22 mouse cellular contexts compared by ENCODE assay signal in the genomic region with DNA sequence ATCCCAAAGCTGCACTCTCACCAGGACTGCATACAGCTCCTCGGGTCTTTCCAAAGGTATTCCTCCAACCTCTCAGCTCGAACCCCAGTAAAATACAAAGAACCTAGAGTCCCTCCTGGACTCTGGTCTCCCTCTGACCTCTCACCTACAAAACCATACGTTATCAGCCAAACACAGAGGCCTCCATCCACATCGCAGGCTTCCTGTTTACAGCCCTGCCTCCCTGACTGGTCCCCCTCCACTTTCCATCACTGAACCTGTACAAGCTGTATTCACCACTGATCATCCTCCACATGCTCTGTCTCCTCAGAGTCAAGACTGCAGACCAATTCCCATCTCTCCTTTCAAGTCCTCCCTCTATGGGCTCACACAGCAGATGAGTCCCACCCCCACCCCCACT.
A peak's percentile ranks its signal among the peaks of the same experiment; 100 is the strongest.
DNase-seq lines count a peak whose midpoint lies in the region; ATAC-seq and TF ChIP-seq lines count a peak whose summit lies in the region.
"Had no signal": no experiment of that assay in that cellular context is flagged by ENCODE, and none has a peak within 500 bp of the region (broad histone marks: within the 10 kb centered on the region; RNA-seq: fewer than 3 reads in every experiment).

No protein-coding gene starts in this region.

- H3K9me3 ChIP-seq in hindbrain, embryonic 10.5 days = no peaks in the 10 kb centered on the region
- H3K9me3 ChIP-seq in hindbrain, embryonic 13.5 days = no peaks in the 10 kb centered on the region
- H3K9me3 ChIP-seq in liver, embryonic 12.5 days (replicated peaks) = no peaks in the 10 kb centered on the region
- H3K9me3 ChIP-seq in stomach, postnatal 0 days (ENCODE audit: control insufficient read depth, low read length) = no peaks in the 10 kb centered on the region
- H3K9me3 ChIP-seq: embryonic facial prominence, embryonic 15.5 days; hindbrain, embryonic 12.5 days; neural tube, embryonic 15.5 days had no signal

- no peak overlapping the region for H3K4me3 ChIP-seq in hindbrain, embryonic 10.5 days
- H3K4me3 ChIP-seq in hindbrain, embryonic 13.5 days = no peak overlapping the region
- H3K4me3 ChIP-seq in liver, embryonic 12.5 days = peak overlapping the region; percentile 8; the same call in 1 of the 2 replicates
- no peak overlapping the region for H3K4me3 ChIP-seq in stomach, postnatal 0 days (ENCODE audit: low read depth, low read length)
- no peak overlapping the region for H3K4me3 ChIP-seq in cerebellum, adult 2 months (replicated peaks; ENCODE audit: insufficient read depth, low read depth, low read length)
- H3K4me3 ChIP-seq: embryonic facial prominence, embryonic 15.5 days; hindbrain, embryonic 12.5 days; layer of hippocampus, adult 2 months; left cerebral cortex, adult 2 months; myocyte; neural tube, embryonic 15.5 days had no signal

- ATAC-seq in hindbrain, embryonic 13.5 days (ENCODE audit: low FRiP score) = no peak
- peak; percentile 55 for ATAC-seq in common myeloid progenitor, adult 5-6 weeks (replicated peaks; ENCODE audit: low read depth, poor library complexity, severe bottlenecking)
- peak; percentile 86 for ATAC-seq in liver, embryonic 12.5 days
- 0 out of 2 replicates have a peak, but pooled peaks have one; percentile 11 for ATAC-seq in stomach, postnatal 0 days (ENCODE audit: low FRiP score, low TSS enrichment)
- ATAC-seq: forebrain, embryonic 14.5 days had no signal

- 74% methylated on average over 4 of the region's 4 CpGs for WGBS in hindbrain, embryonic 10.5 days
- WGBS in hindbrain, embryonic 13.5 days = 68% methylated on average over 4 of the region's 4 CpGs
- WGBS in liver, embryonic 12.5 days (ENCODE audit: insufficient replicate concordance) = 10% methylated on average over 4 of the region's 4 CpGs
- 29% methylated on average over 4 of the region's 4 CpGs for WGBS in stomach, postnatal 0 days
- 83% methylated on average over 4 of the region's 4 CpGs for WGBS in cerebellum, adult 2 months

- no peak for TF ChIP-seq EP300 in stomach, postnatal 0 days (optimal IDR thresholded peaks at IDR 0.05)

- H3K27me3 ChIP-seq in hindbrain, embryonic 10.5 days (ENCODE audit: insufficient read depth, poor library complexity, severe bottlenecking) = no peaks in the 10 kb centered on the region
- H3K27me3 ChIP-seq in hindbrain, embryonic 13.5 days = 0 out of 2 replicates have a peak, but pooled peaks cover 3% of the 10 kb centered on the region
- H3K27me3 ChIP-seq in liver, embryonic 12.5 days (replicated peaks) = 0 out of 2 replicates have a peak, but pooled peaks cover 10% of the 10 kb centered on the region
- no peaks in the 10 kb centered on the region for H3K27me3 ChIP-seq in stomach, postnatal 0 days (ENCODE audit: control insufficient read depth, insufficient read depth, low read length)
- H3K27me3 ChIP-seq in cerebellum, adult 2 months (ENCODE audit: control insufficient read depth, insufficient read depth, low read length) = no peaks in the 10 kb centered on the region
- H3K27me3 ChIP-seq: embryonic facial prominence, embryonic 15.5 days; hindbrain, embryonic 12.5 days; neural tube, embryonic 15.5 days had no signal

- no peak overlapping the region for H3K9ac ChIP-seq in hindbrain, embryonic 13.5 days
- peak overlapping the region; percentile 36 for H3K9ac ChIP-seq in liver, embryonic 12.5 days
- no peak overlapping the region for H3K9ac ChIP-seq in stomach, postnatal 0 days (ENCODE audit: low read length)
- H3K9ac ChIP-seq: embryonic facial prominence, embryonic 15.5 days; hindbrain, embryonic 12.5 days; lung, embryonic 14.5 days; neural tube, embryonic 15.5 days had no signal

- no peak for TF ChIP-seq POLR2A in cerebellum, adult 2 months (IDR thresholded peaks at IDR 0.05; ENCODE audit: borderline replicate concordance, insufficient read depth, low read length)

- no peak for TF ChIP-seq CTCF in stomach, postnatal 0 days (IDR thresholded peaks at IDR 0.05; ENCODE audit: low read depth)
- no peak for TF ChIP-seq CTCF in cerebellum, adult 2 months (IDR thresholded peaks at IDR 0.05; ENCODE audit: borderline replicate concordance, insufficient read depth, low read depth, low read length)

- no peak for DNase-seq in hindbrain, embryonic 10.5 days (ENCODE audit: low spot score)
- DNase-seq in stomach, postnatal 0 days (ENCODE audit: low spot score) = peak; percentile 19
- DNase-seq in cerebellum, adult 2 months = no peak
- no peak for DNase-seq in layer of hippocampus, postnatal 10 days (ENCODE audit: low spot score in 2 of 2)
- DNase-seq: adrenal gland, postnatal 10 days; cerebellum, adult 9-11 months; embryo, embryonic 11 days; lung, embryonic 14.5 days; lung, postnatal 4 days; midbrain, embryonic 14.5 days; thymus, postnatal 14 days had no signal

- H3K4me2 ChIP-seq in hindbrain, embryonic 13.5 days = no peak overlapping the region
- peak overlapping the region; percentile 60 for H3K4me2 ChIP-seq in liver, embryonic 12.5 days
- no peak overlapping the region for H3K4me2 ChIP-seq in stomach, postnatal 0 days (replicated peaks; ENCODE audit: low read depth)
- H3K4me2 ChIP-seq: embryonic facial prominence, embryonic 15.5 days; hindbrain, embryonic 12.5 days; lung, embryonic 14.5 days; neural tube, embryonic 15.5 days had no signal

- 0 out of 2 replicates have a peak overlapping the region, but pooled peaks have one; percentile 29 for H3K27ac ChIP-seq in hindbrain, embryonic 10.5 days
- H3K27ac ChIP-seq in hindbrain, embryonic 13.5 days = no peak overlapping the region
- peak overlapping the region; percentile 95 for H3K27ac ChIP-seq in liver, embryonic 12.5 days
- H3K27ac ChIP-seq in stomach, postnatal 0 days (replicated peaks) = no peak overlapping the region
- no peak overlapping the region for H3K27ac ChIP-seq in cerebellum, adult 2 months (ENCODE audit: insufficient read depth, low read length)
- H3K27ac ChIP-seq: embryonic facial prominence, embryonic 15.5 days; hindbrain, embryonic 12.5 days; kidney, postnatal 0 days; layer of hippocampus, adult 2 months; left cerebral cortex, adult 2 months; neural tube, embryonic 15.5 days had no signal

- no peaks in the 10 kb centered on the region for H3K36me3 ChIP-seq in hindbrain, embryonic 10.5 days
- H3K36me3 ChIP-seq in hindbrain, embryonic 13.5 days = no peaks in the 10 kb centered on the region
- H3K36me3 ChIP-seq in liver, embryonic 12.5 days = no peaks in the 10 kb centered on the region
- H3K36me3 ChIP-seq in stomach, postnatal 0 days (ENCODE audit: control insufficient read depth, insufficient read depth, low read length) = no peaks in the 10 kb centered on the region
- H3K36me3 ChIP-seq: embryonic facial prominence, embryonic 15.5 days; hindbrain, embryonic 12.5 days; neural tube, embryonic 15.5 days had no signal

- peaks cover 22% of the 10 kb centered on the region for H3K4me1 ChIP-seq in hindbrain, embryonic 10.5 days (replicated peaks)
- H3K4me1 ChIP-seq in hindbrain, embryonic 13.5 days (replicated peaks) = peaks cover 13% of the 10 kb centered on the region
- peaks cover 48% of the 10 kb centered on the region for H3K4me1 ChIP-seq in liver, embryonic 12.5 days
- H3K4me1 ChIP-seq in stomach, postnatal 0 days (replicated peaks; ENCODE audit: control insufficient read depth, insufficient read depth) = no peaks in the 10 kb centered on the region
- H3K4me1 ChIP-seq in cerebellum, adult 2 months (ENCODE audit: control insufficient read depth, insufficient read depth, low read length) = no peaks in the 10 kb centered on the region
- H3K4me1 ChIP-seq: embryonic facial prominence, embryonic 15.5 days had no signal

Comparison
In these comparisons a context has a peak if more than half of its experiments do, and no peak if none do; other contexts are left out.
1. H3K27ac ChIP-seq: peak in hindbrain, embryonic 10.5 days (single experiment) and liver, embryonic 12.5 days (single experiment); none in hindbrain, embryonic 13.5 days (single experiment), stomach, postnatal 0 days (single experiment) and cerebellum, adult 2 months (single experiment).